Mouse (Mus musculus) kidney, adult 10 weeks (tissue): Measurements from ENCODE around the gene Cdh8. TPM values are rescaled to one million over a fixed set of nuclear protein-coding genes. Genes with fewer than 3 reads are reported as not detected.

Source experiments
- polyA plus RNA-seq: library from polyadenylated mRNA; stranded (reverse); fragments of 350-450 nt; fragmentation: Illumina TruSeq; extraction: RNeasy Lipid Tissue Mini Kit (QIAGEN cat#74804); gene quantifications from one replicate; pipeline ENCODE4 v1.2.3, GENCODE M21; 2014; ENCODE audit warnings: low read depth, low replicate concordance

Cdh8 gene
- not detected for polyA plus RNA-seq

GRCm38 (mm10) chr8:99415966-99416781, at the start of gene Cdh8:
Gene Cdh8 (minus strand): TSS chr8:99416471.

